Mouse (Mus musculus) embryonic fibroblast, embryonic 13.5 days (primary cell): ENCODE data around the gene Nrg3.

Source experiments
- CTCF ChIP-seq: IDR thresholded peaks from 2 replicates; pipeline ENCODE4 v1.5.1; 2011; ENCODE audit warnings: mild to moderate bottlenecking, control low read depth, low read length, moderate library complexity, borderline replicate concordance; ENCODE audit not compliant: insufficient read depth
- POLR2A ChIP-seq: IDR thresholded peaks from 2 replicates; pipeline ENCODE4 v1.6.1; 2011; ENCODE audit warnings: low read depth, mild to moderate bottlenecking, control low read depth, low read length, moderate library complexity

DNA sequence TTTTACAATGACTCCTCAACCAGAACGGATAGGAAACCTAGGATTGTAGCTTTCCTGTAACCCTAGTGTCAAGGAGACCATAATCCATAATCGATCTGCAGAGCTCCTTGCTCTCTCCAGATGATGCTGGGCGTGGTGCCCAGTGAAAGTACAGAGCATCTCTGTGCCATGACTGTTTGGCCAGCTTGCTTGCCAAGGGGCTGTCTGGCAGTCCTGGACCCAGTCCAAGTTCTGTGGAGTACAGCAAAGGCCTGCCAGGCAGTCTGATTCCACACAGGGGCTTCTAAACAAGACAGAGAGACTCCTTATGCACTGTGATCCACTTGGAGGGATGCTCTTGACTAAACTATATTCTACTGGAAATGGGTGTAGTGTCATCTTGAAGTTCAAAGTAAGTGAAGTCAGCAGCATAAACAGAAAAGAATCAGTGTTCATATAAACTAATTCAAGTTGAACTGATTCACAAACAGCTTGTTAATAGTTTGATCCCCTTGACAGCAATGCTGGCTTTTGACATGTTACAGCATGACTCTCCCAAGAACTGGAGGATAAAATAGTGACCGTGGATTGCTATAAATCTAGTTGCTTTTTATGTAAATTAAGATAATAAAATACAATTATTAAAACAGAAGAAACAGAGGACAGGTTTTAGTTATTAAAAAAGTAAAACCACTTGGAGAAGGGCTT lies 155.3 kb downstream of the Nrg3 start:
- TF ChIP-seq CTCF (no peak), POLR2A (no peak)
